Comparison of ENCODE assay signal across 1 mouse cellular context in the genomic region with DNA sequence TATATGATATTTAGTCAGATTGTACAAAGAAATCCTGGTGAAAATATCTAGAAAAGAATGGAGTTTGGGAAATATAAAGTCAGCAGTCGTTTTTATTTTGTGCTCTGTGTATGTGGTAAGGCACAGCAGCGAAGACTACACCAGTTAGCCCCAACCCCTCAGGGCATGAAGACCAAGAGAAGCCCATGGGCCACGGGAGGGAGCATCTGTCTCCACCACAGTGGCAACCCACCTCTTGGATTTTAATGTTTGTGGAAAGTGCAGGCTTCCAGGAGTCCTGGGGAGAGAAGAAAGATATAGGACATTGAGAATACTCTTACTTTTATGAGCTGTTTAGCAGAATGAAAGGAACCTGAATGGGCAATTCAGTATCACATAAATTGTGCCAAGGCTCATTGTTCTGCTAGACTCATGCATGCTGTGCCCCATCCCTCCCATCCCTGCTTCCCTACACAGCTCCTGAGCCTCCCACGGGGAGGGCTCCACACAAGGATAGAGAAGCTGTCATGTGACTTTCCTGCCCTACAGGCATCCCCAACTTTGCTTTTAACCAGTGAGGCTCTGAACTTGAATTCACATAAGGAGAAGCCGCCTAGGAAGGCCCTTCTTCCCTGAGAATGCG.
TF ChIP-seq lines count a peak whose summit lies in the region.

No protein-coding gene starts in this region.

TF ChIP-seq in CH12.LX, 34 proteins besides CTCF, POLR2A, EP300 and RAD21:
- TF ChIP-seq MAX (IDR thresholded peaks at IDR 0.05; ENCODE audit: low read length) (no peak), TBP (conservative IDR thresholded peaks at IDR 0.05; ENCODE audit: low read depth, low read length) (0 out of 2 replicates have a peak, but pooled peaks have one; percentile 34), RCOR1 (conservative IDR thresholded peaks at IDR 0.05; ENCODE audit: low read depth, low read length) (no peak), ZMIZ1 (IDR thresholded peaks at IDR 0.05; ENCODE audit: low read depth, low read length) (no peak), ZKSCAN1 (IDR thresholded peaks at IDR 0.05; ENCODE audit: borderline replicate concordance, low read depth, low read length) (no peak)
